Mouse (Mus musculus): Measurements from ENCODE around the gene Kdr. TPM values are rescaled to one million over a fixed set of nuclear protein-coding genes. Genes with fewer than 3 reads are reported as not detected.
"Not testable (repeated sequence)": the region's sequence is repeated elsewhere in the genome, so short reads cannot be mapped to it uniquely, and the experiment has no call there.

Gene Kdr
- polyA plus RNA-seq, 1 experiment from 2014 or later = 26.2 TPM

GRCm38 (mm10) chr5:75954218-75954617 is 24.0 kb downstream of the Kdr start:
- Histone ChIP-seq H3K36me3 (0 out of 2 replicates have a peak, but pooled peaks cover 6% of the 10 kb centered on the region), H3K4me1 (peaks cover 13% of the 10 kb centered on the region), H3K9me3 (replicated peaks) (no peaks in the 10 kb centered on the region), H3K27me3 (ENCODE audit: low read depth, poor library complexity, severe bottlenecking) (peaks cover 56% of the 10 kb centered on the region), H3K4me3 (no peak overlapping the region), H3K27ac (replicated peaks) (no peak overlapping the region)
- 68% methylated on average over 3 of the region's 3 CpGs for WGBS
- DNase-seq (ENCODE audit: low spot score) = no peak

- WGBS = 64% methylated on average over 8 of the region's 8 CpGs
- no peaks in the 10 kb centered on the region for H3K9me3 ChIP-seq (replicated peaks)
- no peak for DNase-seq (ENCODE audit: low spot score)
- peaks cover 13% of the 10 kb centered on the region for H3K4me1 ChIP-seq
- H3K27ac ChIP-seq (replicated peaks) = no peak overlapping the region
- H3K36me3 ChIP-seq = no peaks in the 10 kb centered on the region
- peaks cover 73% of the 10 kb centered on the region for H3K27me3 ChIP-seq (ENCODE audit: low read depth, poor library complexity, severe bottlenecking)
- no peak overlapping the region for H3K4me3 ChIP-seq
These were observed 26.0 kb downstream of the Kdr start for GRCm38 (mm10) chr5:75952131-75952795.

DNA sequence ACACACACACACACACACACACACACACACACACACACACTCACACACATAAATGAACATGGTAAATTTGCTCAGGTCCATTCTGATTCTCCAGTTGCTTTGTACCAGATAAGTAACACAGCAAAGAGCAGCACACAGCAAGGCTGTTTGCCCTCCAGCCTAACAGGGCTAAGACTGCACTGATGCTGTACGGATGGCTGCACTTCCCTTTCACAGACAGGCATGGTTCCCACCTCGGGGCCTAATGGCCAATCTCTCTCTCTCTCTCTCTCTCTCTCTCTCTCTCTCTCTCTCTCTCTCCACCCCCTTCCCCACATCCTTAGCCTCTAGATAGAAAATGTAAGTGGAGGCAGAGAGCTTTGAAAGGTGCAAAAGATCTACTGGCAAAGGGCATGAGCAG is 27.4 kb downstream of the Kdr start:
- 44% methylated on average over 2 of the region's 2 CpGs for WGBS
- DNase-seq (ENCODE audit: low spot score) = no peak
- Histone ChIP-seq H3K27me3 (ENCODE audit: low read depth, poor library complexity, severe bottlenecking) (peaks cover 65% of the 10 kb centered on the region), H3K4me3 (no peak overlapping the region), H3K4me1 (peaks cover 11% of the 10 kb centered on the region), H3K27ac (replicated peaks) (no peak overlapping the region), H3K9me3 (replicated peaks) (no peaks in the 10 kb centered on the region), H3K36me3 (no peaks in the 10 kb centered on the region)

DNA sequence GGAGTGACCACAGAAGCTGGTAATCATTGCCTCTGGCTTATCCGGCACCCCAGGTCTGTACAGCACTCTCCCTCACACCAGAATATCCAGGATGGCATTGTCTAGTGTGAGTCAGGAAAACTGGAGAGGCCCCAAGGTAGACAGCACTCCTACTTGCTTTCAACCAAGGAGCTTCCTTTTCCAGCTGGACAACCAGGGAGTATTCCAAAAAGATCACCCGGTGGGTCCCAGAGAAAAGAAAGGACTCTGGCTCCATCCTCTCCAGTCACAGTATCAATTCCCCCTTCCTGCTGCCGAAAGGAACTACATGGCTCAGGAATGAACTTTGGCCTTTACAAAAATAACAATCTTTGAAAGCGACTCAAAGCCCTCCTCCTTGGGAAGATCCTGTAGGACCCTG is 32.9 kb downstream of the Kdr start:
- Histone ChIP-seq H3K4me1 (peaks cover 21% of the 10 kb centered on the region), H3K27me3 (ENCODE audit: low read depth, poor library complexity, severe bottlenecking) (peaks cover 60% of the 10 kb centered on the region), H3K36me3 (peaks cover 6% of the 10 kb centered on the region), H3K27ac (replicated peaks) (no peak overlapping the region), H3K4me3 (no peak overlapping the region), H3K9me3 (replicated peaks) (no peaks in the 10 kb centered on the region)
- DNase-seq (ENCODE audit: low spot score) = no peak
- 75% methylated on average over 4 of the region's 4 CpGs for WGBS

DNA sequence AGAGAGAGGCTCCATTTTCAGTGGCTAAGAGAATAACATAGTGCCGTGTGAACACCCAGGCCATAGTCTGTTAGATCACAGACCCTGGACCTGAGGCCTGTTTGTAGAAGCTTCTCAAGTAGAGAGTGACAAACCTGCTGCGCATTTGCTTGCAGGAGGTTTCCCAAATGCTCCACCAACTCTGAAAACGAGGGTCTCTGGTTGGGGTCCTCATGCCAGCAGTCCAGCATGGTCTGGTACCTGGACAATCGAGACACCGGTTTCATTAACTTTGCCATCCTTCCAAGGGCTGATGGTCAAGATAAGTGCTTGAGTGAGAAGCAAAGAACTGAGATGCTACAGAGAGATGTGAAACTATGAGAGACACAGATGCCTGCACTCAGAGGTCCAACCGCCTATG is 35.0 kb downstream of the Kdr start:
- H3K4me3 ChIP-seq = no peak overlapping the region
- H3K9me3 ChIP-seq (replicated peaks) = no peaks in the 10 kb centered on the region
- no peak for DNase-seq (ENCODE audit: low spot score)
- peaks cover 6% of the 10 kb centered on the region for H3K36me3 ChIP-seq
- H3K27ac ChIP-seq (replicated peaks) = no peak overlapping the region
- 96% methylated on average over 6 of the region's 6 CpGs for WGBS
- H3K4me1 ChIP-seq = peaks cover 35% of the 10 kb centered on the region
- peaks cover 60% of the 10 kb centered on the region for H3K27me3 ChIP-seq (ENCODE audit: low read depth, poor library complexity, severe bottlenecking)

GRCm38 (mm10) chr5:75941775-75942580 is 36.3 kb downstream of the Kdr start:
- Histone ChIP-seq H3K27me3 (ENCODE audit: low read depth, poor library complexity, severe bottlenecking) (peaks cover 60% of the 10 kb centered on the region), H3K9me3 (replicated peaks) (no peaks in the 10 kb centered on the region), H3K4me3 (no peak overlapping the region), H3K4me1 (peaks cover 35% of the 10 kb centered on the region), H3K27ac (replicated peaks) (peak overlapping the region; percentile 55), H3K36me3 (peaks cover 6% of the 10 kb centered on the region)
- DNase-seq (ENCODE audit: low spot score) = peak; percentile 53
- WGBS = 40% methylated on average over 11 of the region's 11 CpGs

GRCm38 (mm10) chr5:75939144-75939732 is 39.0 kb downstream of the Kdr start:
- Histone ChIP-seq H3K27ac (replicated peaks) (no peak overlapping the region), H3K4me3 (no peak overlapping the region), H3K9me3 (replicated peaks) (no peaks in the 10 kb centered on the region), H3K27me3 (ENCODE audit: low read depth, poor library complexity, severe bottlenecking) (peaks cover 52% of the 10 kb centered on the region), H3K4me1 (peaks cover 35% of the 10 kb centered on the region), H3K36me3 (peaks cover 5% of the 10 kb centered on the region)
- no peak for DNase-seq (ENCODE audit: low spot score)
- WGBS = 71% methylated on average over 8 of the region's 8 CpGs

GRCm38 (mm10) chr5:75938012-75938411 is 40.2 kb downstream of the Kdr start:
- H3K4me1 ChIP-seq = peaks cover 35% of the 10 kb centered on the region
- no peak overlapping the region for H3K4me3 ChIP-seq
- no peak overlapping the region for H3K27ac ChIP-seq (replicated peaks)
- no peak for DNase-seq (ENCODE audit: low spot score)
- H3K9me3 ChIP-seq (replicated peaks) = no peaks in the 10 kb centered on the region
- WGBS = 77% methylated on average over 4 of the region's 4 CpGs
- H3K36me3 ChIP-seq = no peaks in the 10 kb centered on the region; the same call in 1 of the 2 replicates
- H3K27me3 ChIP-seq (ENCODE audit: low read depth, poor library complexity, severe bottlenecking) = peaks cover 45% of the 10 kb centered on the region

- Histone ChIP-seq H3K36me3 (no peaks in the 10 kb centered on the region), H3K27ac (replicated peaks) (no peak overlapping the region), H3K9me3 (replicated peaks) (no peaks in the 10 kb centered on the region), H3K4me3 (no peak overlapping the region), H3K27me3 (ENCODE audit: low read depth, poor library complexity, severe bottlenecking) (peaks cover 37% of the 10 kb centered on the region), H3K4me1 (peaks cover 20% of the 10 kb centered on the region)
- WGBS = 85% methylated on average over 6 of the region's 6 CpGs
- no peak for DNase-seq (ENCODE audit: low spot score)
These were observed 42.0 kb downstream of the Kdr start for GRCm38 (mm10) chr5:75936223-75936622.

DNA sequence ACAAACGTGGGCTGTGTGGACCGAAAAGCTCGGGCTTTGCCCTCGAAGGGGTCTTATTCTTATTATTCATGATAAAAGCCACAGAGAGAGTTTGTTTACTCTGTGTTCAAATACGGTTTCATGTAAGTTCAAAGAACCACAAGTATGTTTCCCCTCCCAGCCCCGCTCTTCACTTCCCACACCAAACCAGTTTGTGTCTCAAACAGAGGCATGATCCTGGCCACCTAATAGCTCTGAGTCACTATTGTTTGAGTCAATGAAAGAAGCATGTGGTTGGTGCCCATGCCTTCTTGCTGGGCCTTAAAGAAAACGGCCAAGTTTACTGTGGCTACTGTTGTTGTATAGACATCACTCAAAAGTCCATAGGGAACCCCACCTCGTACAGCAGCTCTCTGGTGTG is 43.0 kb downstream of the Kdr start:
- H3K27ac ChIP-seq (replicated peaks) = no peak overlapping the region
- no peak overlapping the region for H3K4me3 ChIP-seq
- DNase-seq (ENCODE audit: low spot score) = no peak
- H3K9me3 ChIP-seq (replicated peaks) = no peaks in the 10 kb centered on the region
- WGBS = 89% methylated on average over 8 of the region's 8 CpGs
- H3K36me3 ChIP-seq = no peaks in the 10 kb centered on the region
- peaks cover 13% of the 10 kb centered on the region for H3K4me1 ChIP-seq
- H3K27me3 ChIP-seq (ENCODE audit: low read depth, poor library complexity, severe bottlenecking) = peaks cover 29% of the 10 kb centered on the region

- 87% methylated on average over 10 of the region's 10 CpGs for WGBS
- no peak overlapping the region for H3K27ac ChIP-seq (replicated peaks)
- H3K4me3 ChIP-seq = no peak overlapping the region
- H3K27me3 ChIP-seq (ENCODE audit: low read depth, poor library complexity, severe bottlenecking) = peaks cover 19% of the 10 kb centered on the region
- H3K4me1 ChIP-seq = peaks cover 2% of the 10 kb centered on the region; the same call in 1 of the 2 replicates
- no peaks in the 10 kb centered on the region for H3K9me3 ChIP-seq (replicated peaks)
- H3K36me3 ChIP-seq = no peaks in the 10 kb centered on the region
- DNase-seq (ENCODE audit: low spot score) = no peak
These were observed 44.1 kb downstream of the Kdr start for GRCm38 (mm10) chr5:75934201-75934600.

DNA sequence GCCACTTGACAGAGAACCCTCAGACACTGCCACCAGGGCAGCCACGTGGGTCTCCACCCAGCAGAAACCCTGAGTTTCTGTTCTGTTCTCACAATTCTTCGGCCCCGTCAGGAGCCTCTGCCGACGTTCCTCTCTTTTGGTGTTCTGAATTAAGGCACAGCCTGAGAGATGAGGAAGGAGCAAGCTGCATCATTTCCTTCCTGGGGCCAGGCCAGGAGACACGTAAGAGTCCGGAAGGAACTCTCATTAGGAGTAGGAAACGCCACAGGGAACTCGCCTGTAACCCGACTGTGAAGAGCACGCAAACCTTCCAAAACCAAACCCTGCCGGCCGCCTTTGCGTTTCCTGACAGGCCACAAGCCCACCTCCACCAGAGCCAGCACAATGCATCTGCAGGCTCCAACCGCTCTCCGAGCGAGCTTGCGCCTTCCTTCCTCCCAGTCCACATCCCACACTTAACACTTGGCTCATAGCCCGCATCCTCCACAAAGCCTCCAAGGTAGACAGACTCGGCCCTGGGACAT is 44.7 kb downstream of the Kdr start:
- H3K27me3 ChIP-seq (ENCODE audit: low read depth, poor library complexity, severe bottlenecking) = peaks cover 12% of the 10 kb centered on the region
- 88% methylated on average over 20 of the region's 20 CpGs for WGBS
- no peaks in the 10 kb centered on the region for H3K4me1 ChIP-seq
- H3K36me3 ChIP-seq = no peaks in the 10 kb centered on the region
- no peaks in the 10 kb centered on the region for H3K9me3 ChIP-seq (replicated peaks)
- DNase-seq (ENCODE audit: low spot score) = no peak
- no peak overlapping the region for H3K27ac ChIP-seq (replicated peaks)
- H3K4me3 ChIP-seq = no peak overlapping the region

DNA sequence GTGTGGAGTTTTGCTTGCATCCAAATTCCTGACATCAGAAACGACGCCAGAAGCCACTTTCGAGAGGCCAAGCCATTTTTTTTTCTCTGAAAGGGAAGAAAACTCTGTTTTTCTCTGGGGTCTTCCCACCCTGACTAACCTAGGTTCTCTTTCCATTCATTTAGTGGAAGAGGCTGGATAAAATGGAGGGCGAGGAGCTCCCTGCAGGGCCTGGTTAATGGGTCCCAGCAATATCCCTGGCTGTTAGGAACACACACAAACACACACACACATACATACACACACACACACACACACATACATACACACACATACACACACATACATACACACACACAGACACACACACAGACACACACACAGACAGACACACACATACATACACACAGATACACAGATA is 46.8 kb downstream of the Kdr start:
- H3K9me3 ChIP-seq (replicated peaks); H3K4me3 ChIP-seq: not testable (repeated sequence)

More for the DNA sequence above, 46.8 kb downstream of the Kdr start:
- H3K36me3 ChIP-seq; H3K4me1 ChIP-seq; H3K27ac ChIP-seq (replicated peaks); H3K27me3 ChIP-seq (ENCODE audit: low read depth, poor library complexity, severe bottlenecking); DNase-seq (ENCODE audit: low spot score): not testable (repeated sequence)
- WGBS = 88% methylated on average over 4 of the region's 4 CpGs

Measured in midbrain, embryonic 10.5 days (tissue).